Mouse (Mus musculus): Measurements from ENCODE around the gene Snrnp200. TPM values are rescaled to one million over a fixed set of nuclear protein-coding genes. Genes with fewer than 3 reads are reported as not detected.

Gene Snrnp200
- total and polyA plus RNA-seq, 2 experiments from 2014 or later = 31.7 to 99.2 TPM

DNA sequence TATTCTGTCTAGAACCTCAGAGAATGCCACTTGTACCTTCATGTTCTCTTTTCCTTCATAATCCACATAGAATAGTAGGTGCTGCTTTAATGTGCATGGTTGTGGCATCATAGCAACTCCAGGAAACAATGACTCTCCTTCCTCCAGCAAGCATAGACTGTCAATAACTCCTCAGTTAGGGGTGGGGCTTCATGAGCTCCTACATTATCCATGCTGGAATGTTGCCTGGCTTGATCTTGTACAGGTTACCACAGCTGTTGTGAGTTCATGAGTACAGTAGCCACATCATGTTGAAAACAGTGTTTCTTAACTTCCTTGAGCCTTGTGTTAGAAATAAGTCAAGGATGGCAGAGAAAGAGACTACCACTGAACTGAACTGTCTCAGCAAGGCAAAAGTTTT is 70.0 kb downstream of the Snrnp200 start:
- Histone ChIP-seq H3K27me3 (ENCODE audit: insufficient read depth, low read length) (no peaks in the 10 kb centered on the region), H3K9ac (replicated peaks; ENCODE audit: low read length) (no peak overlapping the region), H3K4me1 (ENCODE audit: insufficient read depth, low read length) (no peaks in the 10 kb centered on the region), H3K4me2 (ENCODE audit: low read depth, low read length) (no peak overlapping the region), H3K27ac (no peak overlapping the region), H3K9me3 (ENCODE audit: low read length) (no peaks in the 10 kb centered on the region), H3K4me3 (ENCODE audit: low read length) (no peak overlapping the region), H3K36me3 (ENCODE audit: insufficient read depth, low read length) (no peaks in the 10 kb centered on the region)
- TF ChIP-seq CTCF (IDR thresholded peaks at IDR 0.05; ENCODE audit: low read depth) = no peak
- DNase-seq (ENCODE audit: low spot score) (no peak), ATAC-seq (no peak)

Other genes starting within 250 kb of the Snrnp200 start
- gene Ap4e1, start 199.7 kb upstream of the Snrnp200 start, total RNA-seq (2014; rRNA removed) = 9.5 and 10.1 TPM in 2 replicates
- gene Ap4e1, start 199.7 kb upstream of the Snrnp200 start, polyA plus RNA-seq (2015; fragmentation: Nextera tagmentation; extraction: Ambion mirVana) = 5.9 and 7.4 TPM in 2 replicates
- gene Blvra, start 137.7 kb upstream of the Snrnp200 start, total RNA-seq (2014; rRNA removed) = 6.8 and 9.3 TPM in 2 replicates
- gene Blvra, start 137.7 kb upstream of the Snrnp200 start, polyA plus RNA-seq (2015; fragmentation: Nextera tagmentation; extraction: Ambion mirVana) = 26.5 and 33.4 TPM in 2 replicates
- 13.7 and 15.9 TPM in 2 replicates for gene Ncaph, start 74.4 kb upstream of the Snrnp200 start, total RNA-seq (2014; rRNA removed)
- 13.0 and 15.6 TPM in 2 replicates for gene Ncaph, start 74.4 kb upstream of the Snrnp200 start, polyA plus RNA-seq (2015; fragmentation: Nextera tagmentation; extraction: Ambion mirVana)
- gene Itpripl1, start 64.9 kb upstream of the Snrnp200 start, total RNA-seq (2014; rRNA removed) = 11.5 and 14.6 TPM in 2 replicates
- 11.0 and 12.4 TPM in 2 replicates for gene Itpripl1, start 64.9 kb upstream of the Snrnp200 start, polyA plus RNA-seq (2015; fragmentation: Nextera tagmentation; extraction: Ambion mirVana)
- 0.11 and 0.26 TPM in 2 replicates for gene 1810024B03Rik, start 106 bp upstream of the Snrnp200 start, total RNA-seq (2014; rRNA removed)
- 1.6 and 1.7 TPM in 2 replicates for gene 1810024B03Rik, start 106 bp upstream of the Snrnp200 start, polyA plus RNA-seq (2015; fragmentation: Nextera tagmentation; extraction: Ambion mirVana)
- gene Ciao1, start 39.4 kb downstream of the Snrnp200 start, total RNA-seq (2014; rRNA removed) = 53.0 and 56.1 TPM in 2 replicates
- 30.0 and 35.3 TPM in 2 replicates for gene Ciao1, start 39.4 kb downstream of the Snrnp200 start, polyA plus RNA-seq (2015; fragmentation: Nextera tagmentation; extraction: Ambion mirVana)
- gene Tmem127, start 39.5 kb downstream of the Snrnp200 start, total RNA-seq (2014; rRNA removed) = 169 TPM in 2 replicates
- 72.1 and 76.1 TPM in 2 replicates for gene Tmem127, start 39.5 kb downstream of the Snrnp200 start, polyA plus RNA-seq (2015; fragmentation: Nextera tagmentation; extraction: Ambion mirVana)
- 142 and 146 TPM in 2 replicates for gene Stard7, start 61.8 kb downstream of the Snrnp200 start, total RNA-seq (2014; rRNA removed)
- gene Stard7, start 61.8 kb downstream of the Snrnp200 start, polyA plus RNA-seq (2015; fragmentation: Nextera tagmentation; extraction: Ambion mirVana) = 92.3 and 94.3 TPM in 2 replicates
- 8.7 and 14.3 TPM in 2 replicates for gene Dusp2, start 127.8 kb downstream of the Snrnp200 start, total RNA-seq (2014; rRNA removed)
- 19.4 and 19.9 TPM in 2 replicates for gene Dusp2, start 127.8 kb downstream of the Snrnp200 start, polyA plus RNA-seq (2015; fragmentation: Nextera tagmentation; extraction: Ambion mirVana)
- not detected in 2 replicates for gene Astl, start 130.3 kb downstream of the Snrnp200 start, total RNA-seq (2014; rRNA removed)
- not detected in 2 replicates for gene Astl, start 130.3 kb downstream of the Snrnp200 start, polyA plus RNA-seq (2015; fragmentation: Nextera tagmentation; extraction: Ambion mirVana)
- gene Adra2b, start 154.8 kb downstream of the Snrnp200 start, total RNA-seq (2014; rRNA removed) = 0.47 and 0.99 TPM in 2 replicates
- gene Adra2b, start 154.8 kb downstream of the Snrnp200 start, polyA plus RNA-seq (2015; fragmentation: Nextera tagmentation; extraction: Ambion mirVana) = 0.89 and 1.1 TPM in 2 replicates
- 0.42 TPM in 1 of 2 replicates, not detected in the other for gene Gpat2, start 216.8 kb downstream of the Snrnp200 start, total RNA-seq (2014; rRNA removed)
- gene Gpat2, start 216.8 kb downstream of the Snrnp200 start, polyA plus RNA-seq (2015; fragmentation: Nextera tagmentation; extraction: Ambion mirVana) = 0.21 and 0.28 TPM in 2 replicates
- gene Fahd2a, start 236.2 kb downstream of the Snrnp200 start, total RNA-seq (2014; rRNA removed) = 29.4 and 44.4 TPM in 2 replicates
- gene Fahd2a, start 236.2 kb downstream of the Snrnp200 start, polyA plus RNA-seq (2015; fragmentation: Nextera tagmentation; extraction: Ambion mirVana) = 33.6 and 34.0 TPM in 2 replicates

All from hindbrain, postnatal 0 days (tissue).